Mouse (Mus musculus) erythroblast, embryonic 14.5 days (primary cell): ENCODE data around the gene Capza2.

Source experiments
- GATA1 ChIP-seq: IDR thresholded peaks from 2 replicates; pipeline ENCODE4 v1.6.1; 2012; ENCODE audit warnings: low read length, inconsistent platforms, mixed read lengths
- TAL1 ChIP-seq: IDR thresholded peaks from 3 replicates; pipeline ENCODE4 v1.6.1; 2012; ENCODE audit warnings: low read length, inconsistent platforms, mixed read lengths

- TF ChIP-seq TAL1, result no peak
- TF ChIP-seq GATA1, result no peak
Observed at GRCm38 (mm10) chr6:17657308-17657707, 21.3 kb downstream of the Capza2 start.
